Mouse (Mus musculus) layer of hippocampus, adult 8-10 months (tissue): ENCODE data around the gene Sephs2. TPM values are rescaled to one million over a fixed set of nuclear protein-coding genes. Genes with fewer than 3 reads are reported as not detected.

Experiments used
- DNase-seq, 2 experiments: peaks; one replicate each; pipeline ENCODE4 v3.0.0; 2022; ENCODE audit warnings: low spot score in 2 of 2
- total RNA-seq, 4 experiments: library from RNA; stranded (reverse); gene quantifications; 2 replicates each; pipeline ENCODE4 v1.2.4; 2022

Sephs2 gene
- total RNA-seq, 4 experiments from 2014 or later = 36.9 to 43.1 (median 40.0) TPM

- DNase-seq = no peak
Measured at GRCm38 (mm10) chr7:127233368-127233749, 40.5 kb downstream of the Sephs2 start.

DNA sequence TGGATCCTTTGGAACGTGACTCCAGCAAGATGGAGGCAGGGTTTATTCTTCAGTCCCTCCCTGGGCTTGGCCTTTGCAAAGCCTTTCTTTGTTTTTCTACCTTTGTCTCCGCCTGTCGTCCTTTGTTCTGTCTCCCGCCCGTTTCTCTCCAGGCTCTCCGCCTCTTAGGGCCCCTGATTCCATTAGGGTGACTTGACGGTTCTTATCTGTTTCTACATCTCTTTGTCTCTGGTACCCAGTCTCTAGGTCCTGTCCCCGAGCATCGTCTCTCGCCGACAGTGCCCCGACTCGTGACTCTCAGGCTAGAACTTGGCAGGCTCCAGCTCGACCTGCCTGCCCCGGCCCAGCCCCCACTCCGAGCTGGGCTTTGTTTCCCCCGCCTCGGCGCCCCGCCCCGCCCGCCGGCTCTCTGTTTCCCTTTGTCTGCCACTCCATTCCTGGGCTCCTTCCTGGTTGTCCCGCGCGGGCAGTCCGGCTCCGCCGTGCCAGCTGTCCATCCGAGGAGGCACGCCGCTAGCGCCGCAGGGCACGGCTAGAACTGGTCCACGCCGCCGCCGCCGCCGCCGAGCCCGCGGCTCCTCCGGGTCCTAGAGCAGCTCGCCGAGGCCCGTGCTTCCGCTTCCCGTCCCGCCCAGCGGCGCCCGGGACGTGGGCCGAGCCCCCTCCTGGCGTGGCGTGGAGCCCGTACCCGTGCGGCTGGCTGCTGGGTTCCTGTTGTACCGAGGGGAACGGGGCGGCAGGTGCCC, 41.1 kb downstream of the Sephs2 start, which contains the start of the genes Zfp553 and Sept1:
Zfp553 (plus strand) TSS at position 440 of the 746 bp plus-strand sequence.
Sept1 (minus strand) TSS at position 509 of the 746 bp plus-strand sequence.
- DNase-seq = peak; percentile 71 to 77

DNA sequence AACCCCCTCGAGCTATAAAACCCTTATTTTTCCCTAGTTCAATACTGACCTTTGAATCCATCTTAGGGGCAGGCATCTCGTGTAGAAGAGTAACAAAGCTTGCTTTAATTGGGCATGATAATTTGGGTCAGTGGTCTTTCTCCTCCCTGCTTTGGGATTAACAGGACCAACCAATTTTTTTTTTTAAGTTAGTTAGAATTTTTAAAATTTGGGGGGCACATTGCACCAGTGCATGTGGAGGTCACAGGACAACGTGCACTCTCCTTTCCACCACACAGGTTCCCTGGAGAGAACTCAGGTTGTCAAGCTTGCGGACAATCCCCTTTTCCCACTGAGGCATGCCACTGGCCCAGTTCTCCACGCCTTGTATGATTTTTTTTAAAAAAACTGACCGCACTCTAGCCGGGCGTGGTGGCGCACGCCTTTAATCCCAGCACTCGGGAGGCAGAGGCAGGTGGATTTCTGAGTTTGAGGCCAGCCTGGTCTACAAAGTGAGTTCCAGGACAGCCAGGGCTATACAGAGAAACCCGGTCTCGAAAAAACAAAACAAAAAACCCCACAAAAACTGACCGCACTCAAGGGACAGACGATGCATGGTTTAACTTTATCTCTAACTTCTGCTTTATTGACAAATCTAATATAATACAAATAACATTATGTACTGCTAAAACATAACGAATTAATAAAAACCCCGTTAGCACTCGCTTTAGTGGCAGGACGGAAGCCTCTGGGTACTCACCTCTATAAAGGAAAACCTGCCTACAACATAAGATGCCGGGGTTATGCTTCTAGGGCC, 41.8 kb downstream of the Sephs2 start:
- no peak for DNase-seq

DNA sequence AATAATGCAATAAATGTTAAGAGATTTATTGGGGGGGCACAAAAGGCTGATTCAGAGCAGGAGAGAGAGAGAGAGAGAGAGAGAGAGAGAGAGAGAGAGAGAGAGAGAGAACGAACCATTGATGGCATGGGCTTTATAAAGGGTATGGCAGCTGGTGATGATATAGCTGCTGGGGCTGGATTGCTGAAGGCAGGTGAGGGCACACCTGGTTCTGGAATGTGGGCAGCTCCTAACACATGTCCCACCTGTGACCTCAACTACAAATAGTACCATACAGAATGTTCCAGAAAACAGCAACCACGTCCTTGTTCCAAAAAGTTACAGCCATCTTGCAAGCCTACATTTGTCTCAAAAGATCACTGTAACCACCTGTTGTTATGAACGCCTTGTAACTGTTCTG, 42.5 kb downstream of the Sephs2 start:
- DNase-seq = no peak

- peak in 1 of 2 experiments; percentile 76 for DNase-seq
Measured at GRCm38 (mm10) chr7:127228615-127229303, 45.1 kb downstream of the Sephs2 start.

DNA sequence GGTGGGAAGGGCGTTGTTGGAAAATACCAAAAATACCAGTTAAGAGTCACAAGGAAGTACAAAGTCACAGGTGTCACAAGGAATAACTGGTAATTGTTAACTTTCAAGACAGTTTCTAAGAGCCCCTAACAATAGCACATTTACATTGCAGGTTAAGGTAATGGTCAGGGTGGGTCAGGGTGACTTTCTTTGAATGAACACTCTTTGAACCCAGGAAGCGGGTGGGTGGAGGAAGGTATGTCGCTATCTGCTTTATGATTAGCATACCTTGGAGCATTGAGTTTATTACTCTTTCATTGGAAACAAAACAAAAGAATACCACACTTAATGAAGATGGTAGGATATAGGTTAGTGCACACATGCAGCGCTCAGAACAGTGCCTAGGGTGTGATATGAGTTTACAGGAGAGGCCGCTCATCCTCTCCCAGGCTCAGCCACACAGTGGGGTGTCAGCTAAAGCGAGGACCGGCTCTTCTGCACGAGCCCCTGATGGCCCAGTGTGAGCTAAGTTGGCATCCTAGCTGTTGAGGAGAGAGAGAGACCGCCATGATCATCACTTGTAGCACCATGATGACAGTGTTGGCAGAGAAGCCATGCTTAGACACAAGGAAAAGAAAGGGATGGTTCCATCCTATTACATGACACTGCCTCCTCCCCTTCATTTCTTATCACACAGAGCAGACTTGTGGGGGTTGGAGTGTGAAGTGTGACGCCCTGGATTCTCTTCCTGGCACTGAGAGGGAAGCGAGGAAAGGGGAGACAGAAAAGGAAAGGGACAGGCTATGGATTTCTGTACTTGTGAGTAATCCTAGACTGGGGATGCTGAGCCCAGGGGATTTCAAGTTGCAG, 48.5 kb downstream of the Sephs2 start:
- DNase-seq = no peak

DNA sequence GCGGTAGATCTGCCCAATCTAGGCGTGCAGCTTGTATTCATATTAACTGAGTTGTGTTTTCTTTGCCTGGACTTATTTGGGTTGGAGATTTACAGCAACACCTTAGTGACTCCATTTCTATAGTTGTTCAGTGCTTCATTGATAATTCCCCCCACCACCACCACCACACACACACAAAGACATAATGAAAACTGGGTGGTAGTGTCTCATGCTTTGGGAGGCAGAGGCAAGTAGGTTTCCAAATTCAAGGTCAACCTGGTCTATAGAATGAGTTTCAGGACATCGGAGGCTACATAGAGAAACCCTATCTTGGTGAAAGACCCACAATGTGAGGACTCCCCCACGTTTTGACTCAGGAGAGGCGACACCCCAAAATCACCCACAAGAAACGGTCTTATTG, 49.2 kb downstream of the Sephs2 start:
- DNase-seq = no peak

GRCm38 (mm10) chr7:127223515-127224478, 50.1 kb downstream of the Sephs2 start:
- DNase-seq = no peak

DNA sequence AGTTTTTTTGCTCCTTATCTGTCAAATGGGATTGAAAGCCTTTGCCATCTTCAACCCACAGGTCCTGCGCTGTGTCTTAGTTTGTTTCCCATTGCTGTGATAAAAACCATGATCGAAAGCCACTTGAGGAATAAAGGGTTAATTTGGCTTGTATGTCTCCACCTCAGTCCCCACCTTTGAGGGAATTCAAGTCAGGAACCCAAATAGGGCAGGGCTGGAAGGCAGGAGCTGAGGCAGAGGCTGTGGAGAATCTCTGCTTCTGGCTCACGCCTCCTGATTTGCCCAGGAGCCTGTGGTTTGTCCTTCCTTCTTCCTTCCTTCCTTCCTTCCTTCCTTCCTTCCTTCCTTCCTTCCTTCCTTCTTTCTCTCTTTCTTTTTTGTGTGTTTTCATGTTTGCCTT, 50.7 kb downstream of the Sephs2 start:
- no peak for DNase-seq

Other genes with a start within 250 kb of the Sephs2 start
- 100 to 1,000 TPM; 204 to 209 (median 206) TPM for gene Maz, start 247.0 kb downstream of the Sephs2 start, total RNA-seq
- gene Kif22, start 231.6 kb downstream of the Sephs2 start, total RNA-seq = 1 to 10 TPM; 2.5 to 9.4 (median 3.8) TPM
- gene Zg16, start 186.7 kb downstream of the Sephs2 start, total RNA-seq = not detected
- 1 to 10 TPM; 1.2 to 3.7 (median 2.3) TPM for gene AI467606, start 182.7 kb downstream of the Sephs2 start, total RNA-seq
- 1 to 10 TPM in 1 of 4 experiments, under 1 TPM in 3; 0.22 to 1.1 (median 0.53) TPM for gene Qprt, start 151.8 kb downstream of the Sephs2 start, total RNA-seq
- gene Spn, start 136.2 kb downstream of the Sephs2 start, total RNA-seq = under 1 TPM; 0.29 to 0.68 (median 0.46) TPM
- 10 to 100 TPM; 87.4 to 94.4 (median 90.0) TPM for gene Cd2bp2, start 78.0 kb downstream of the Sephs2 start, total RNA-seq
- 100 to 1,000 TPM in 2 of 4 experiments, 10 to 100 TPM in 2; 97.9 to 106 (median 101) TPM for gene Tbc1d10b, start 65.6 kb downstream of the Sephs2 start, total RNA-seq
- 1 to 10 TPM; 2.8 to 5.1 (median 3.6) TPM for gene Mylpf, start 65.2 kb downstream of the Sephs2 start, total RNA-seq
- 10 to 100 TPM; 20.6 to 21.4 (median 20.9) TPM for gene Zfp553, start 41.0 kb downstream of the Sephs2 start, total RNA-seq
- 1 to 10 TPM; 2.4 to 7.9 (median 7.0) TPM for gene Sept1, start 40.9 kb downstream of the Sephs2 start, total RNA-seq
- gene Zfp771, start 29.8 kb downstream of the Sephs2 start, total RNA-seq = 10 to 100 TPM; 51.6 to 62.9 (median 58.3) TPM
- 10 to 100 TPM; 16.8 to 21.7 (median 19.5) TPM for gene Dctpp1, start 13.3 kb downstream of the Sephs2 start, total RNA-seq
- gene Itgal, start 22.2 kb upstream of the Sephs2 start, total RNA-seq = under 1 TPM; 0.36 to 0.73 (median 0.53) TPM
- gene Zfp768, start 71.5 kb upstream of the Sephs2 start, total RNA-seq = 10 to 100 TPM; 12.3 to 15.1 (median 13.0) TPM
- gene Zfp747, start 102.0 kb upstream of the Sephs2 start, total RNA-seq = 1 to 10 TPM; 7.3 to 9.2 (median 8.1) TPM
- gene 9130019O22Rik, start 113.1 kb upstream of the Sephs2 start, total RNA-seq = 1 to 10 TPM; 4.0 to 4.6 (median 4.3) TPM
- gene E430018J23Rik, start 119.6 kb upstream of the Sephs2 start, total RNA-seq = 1 to 10 TPM; 6.7 to 8.0 (median 7.2) TPM
- gene Zfp764, start 132.8 kb upstream of the Sephs2 start, total RNA-seq = 1 to 10 TPM; 3.5 to 5.8 (median 5.0) TPM
- 10 to 100 TPM; 11.8 to 16.7 (median 14.6) TPM for gene Zfp688, start 148.0 kb upstream of the Sephs2 start, total RNA-seq
- 1 to 10 TPM; 4.5 to 7.3 (median 5.5) TPM for gene Zfp689, start 175.1 kb upstream of the Sephs2 start, total RNA-seq
- gene Prr14, start 185.6 kb upstream of the Sephs2 start, total RNA-seq = 10 to 100 TPM; 30.0 to 35.5 (median 34.0) TPM
- gene Fbrs, start 205.1 kb upstream of the Sephs2 start, total RNA-seq = 10 to 100 TPM; 56.2 to 72.2 (median 65.5) TPM
- 100 to 1,000 TPM; 118 to 139 (median 120) TPM for gene Srcap, start 237.9 kb upstream of the Sephs2 start, total RNA-seq
- 10 to 100 TPM in 1 of 4 experiments, 1 to 10 TPM in 3; 8.1 to 17.1 (median 9.6) TPM for gene Gm42715, start 245.5 kb upstream of the Sephs2 start, total RNA-seq